ENCODE assay signal across 22 mouse cellular contexts in genomic region chr7:64588636-64589389, GRCm38 (mm10).
DNase-seq lines count a peak whose midpoint lies in the region; ATAC-seq lines count a peak whose summit lies in the region.
"Had no signal": no experiment of that assay in that cellular context is flagged by ENCODE, and none has a peak within 500 bp of the region (broad histone marks: within the 10 kb centered on the region; RNA-seq: fewer than 3 reads in every experiment).

No protein-coding gene starts in this region.

- no peak overlapping the region for H3K4me3 ChIP-seq in forebrain, embryonic 13.5 days
- H3K4me3 ChIP-seq in forebrain, embryonic 12.5 days (replicated peaks) = no peak overlapping the region
- no peak overlapping the region for H3K4me3 ChIP-seq in hindbrain, embryonic 16.5 days (ENCODE audit: low read length)
- no peak overlapping the region for H3K4me3 ChIP-seq in hindbrain, embryonic 10.5 days
- no peak overlapping the region for H3K4me3 ChIP-seq in midbrain, embryonic 16.5 days (ENCODE audit: low read depth, low read length)
- no peak overlapping the region for H3K4me3 ChIP-seq in midbrain, embryonic 11.5 days (ENCODE audit: low read depth, low read length)
- H3K4me3 ChIP-seq: embryonic facial prominence, embryonic 10.5 days; heart, embryonic 12.5 days; limb, embryonic 15.5 days; lung, embryonic 15.5 days; neural tube, embryonic 12.5 days had no signal

- DNase-seq in hindbrain, embryonic 10.5 days (ENCODE audit: low spot score) = no peak
- DNase-seq in midbrain, embryonic 11.5 days (ENCODE audit: low spot score, missing footprints) = no peak
- DNase-seq in frontal cortex, postnatal 25 days (ENCODE audit: low spot score in 2 of 2) = no peak
- DNase-seq: adrenal gland, postnatal 25 days; cerebellum, adult 11 months; gastrocnemius, postnatal 25 days; heart, adult 18-20 months; heart, postnatal 10 days; layer of hippocampus, adult 9-11 months; left cerebral cortex, postnatal 4 days; lung, postnatal 4 days had no signal

- peaks cover 5% of the 10 kb centered on the region; the same call in 1 of the 2 replicates for H3K9me3 ChIP-seq in forebrain, embryonic 13.5 days (replicated peaks)
- H3K9me3 ChIP-seq in forebrain, embryonic 12.5 days = no peaks in the 10 kb centered on the region
- no peaks in the 10 kb centered on the region for H3K9me3 ChIP-seq in hindbrain, embryonic 16.5 days (ENCODE audit: control insufficient read depth, low read length)
- H3K9me3 ChIP-seq in hindbrain, embryonic 10.5 days = 0 out of 2 replicates have a peak, but pooled peaks cover 4% of the 10 kb centered on the region
- H3K9me3 ChIP-seq in midbrain, embryonic 16.5 days (replicated peaks; ENCODE audit: control insufficient read depth, low read length, poor library complexity, severe bottlenecking) = no peaks in the 10 kb centered on the region; the same call in 1 of the 2 replicates
- no peaks in the 10 kb centered on the region; the same call in 1 of the 2 replicates for H3K9me3 ChIP-seq in midbrain, embryonic 11.5 days (ENCODE audit: control insufficient read depth, low read length)
- H3K9me3 ChIP-seq: embryonic facial prominence, embryonic 10.5 days; limb, embryonic 15.5 days; lung, embryonic 15.5 days; neural tube, embryonic 12.5 days had no signal

- no peaks in the 10 kb centered on the region for H3K27me3 ChIP-seq in forebrain, embryonic 13.5 days
- no peaks in the 10 kb centered on the region for H3K27me3 ChIP-seq in forebrain, embryonic 12.5 days
- no peaks in the 10 kb centered on the region for H3K27me3 ChIP-seq in hindbrain, embryonic 16.5 days (replicated peaks; ENCODE audit: control insufficient read depth, insufficient read depth, low read length)
- H3K27me3 ChIP-seq in hindbrain, embryonic 10.5 days (ENCODE audit: insufficient read depth, poor library complexity, severe bottlenecking) = no peaks in the 10 kb centered on the region
- H3K27me3 ChIP-seq in midbrain, embryonic 16.5 days (ENCODE audit: control insufficient read depth, insufficient read depth, low read depth, low read length) = no peaks in the 10 kb centered on the region
- no peaks in the 10 kb centered on the region for H3K27me3 ChIP-seq in midbrain, embryonic 11.5 days (ENCODE audit: control insufficient read depth, insufficient read depth, low read length)
- H3K27me3 ChIP-seq: heart, embryonic 12.5 days; limb, embryonic 15.5 days; lung, embryonic 15.5 days; neural tube, embryonic 12.5 days had no signal

- no peak overlapping the region for H3K27ac ChIP-seq in forebrain, embryonic 13.5 days
- no peak overlapping the region for H3K27ac ChIP-seq in forebrain, embryonic 12.5 days
- no peak overlapping the region for H3K27ac ChIP-seq in hindbrain, embryonic 16.5 days (ENCODE audit: low read depth, low read length)
- no peak overlapping the region for H3K27ac ChIP-seq in hindbrain, embryonic 10.5 days
- H3K27ac ChIP-seq in midbrain, embryonic 16.5 days (ENCODE audit: low read length) = no peak overlapping the region
- H3K27ac ChIP-seq in midbrain, embryonic 11.5 days (ENCODE audit: low read depth, low read length) = no peak overlapping the region
- H3K27ac ChIP-seq: embryonic facial prominence, embryonic 10.5 days; limb, embryonic 15.5 days; liver, embryonic 14.5 days; lung, embryonic 15.5 days; neural tube, embryonic 12.5 days had no signal

- WGBS in forebrain, embryonic 13.5 days = 43% methylated on average over 11 of the region's 11 CpGs
- 61% methylated on average over 11 of the region's 11 CpGs for WGBS in forebrain, embryonic 12.5 days
- WGBS in hindbrain, embryonic 16.5 days = 37% methylated on average over 11 of the region's 11 CpGs
- WGBS in hindbrain, embryonic 10.5 days = 75% methylated on average over 11 of the region's 11 CpGs
- WGBS in midbrain, embryonic 16.5 days = 39% methylated on average over 11 of the region's 11 CpGs
- 69% methylated on average over 11 of the region's 11 CpGs for WGBS in midbrain, embryonic 11.5 days

- peaks cover 4% of the 10 kb centered on the region; the same call in 1 of the 2 replicates for H3K36me3 ChIP-seq in forebrain, embryonic 13.5 days (ENCODE audit: poor library complexity, severe bottlenecking)
- H3K36me3 ChIP-seq in forebrain, embryonic 12.5 days (replicated peaks) = no peaks in the 10 kb centered on the region
- no peaks in the 10 kb centered on the region for H3K36me3 ChIP-seq in hindbrain, embryonic 16.5 days (ENCODE audit: control insufficient read depth, insufficient read depth, low read length)
- no peaks in the 10 kb centered on the region; the same call in 1 of the 2 replicates for H3K36me3 ChIP-seq in hindbrain, embryonic 10.5 days
- peaks cover 7% of the 10 kb centered on the region for H3K36me3 ChIP-seq in midbrain, embryonic 16.5 days (ENCODE audit: control insufficient read depth, insufficient read depth, low read length)
- no peaks in the 10 kb centered on the region for H3K36me3 ChIP-seq in midbrain, embryonic 11.5 days (ENCODE audit: control insufficient read depth, insufficient read depth, low read length)
- H3K36me3 ChIP-seq: embryonic facial prominence, embryonic 10.5 days; heart, embryonic 12.5 days; limb, embryonic 15.5 days; lung, embryonic 15.5 days; neural tube, embryonic 12.5 days had no signal

- H3K9ac ChIP-seq in forebrain, embryonic 13.5 days = no peak overlapping the region
- H3K9ac ChIP-seq in forebrain, embryonic 12.5 days = no peak overlapping the region
- H3K9ac ChIP-seq in hindbrain, embryonic 16.5 days (ENCODE audit: low read depth, low read length) = no peak overlapping the region
- H3K9ac ChIP-seq in midbrain, embryonic 16.5 days (ENCODE audit: low read depth, low read length) = no peak overlapping the region
- H3K9ac ChIP-seq in midbrain, embryonic 11.5 days (ENCODE audit: low read length) = no peak overlapping the region
- H3K9ac ChIP-seq: heart, embryonic 12.5 days; limb, embryonic 15.5 days; liver, embryonic 14.5 days; lung, embryonic 15.5 days; neural tube, embryonic 12.5 days had no signal

- peaks cover 5% of the 10 kb centered on the region; the same call in 1 of the 2 replicates for H3K4me1 ChIP-seq in forebrain, embryonic 13.5 days
- peaks cover 4% of the 10 kb centered on the region; the same call in 1 of the 2 replicates for H3K4me1 ChIP-seq in forebrain, embryonic 12.5 days
- no peaks in the 10 kb centered on the region for H3K4me1 ChIP-seq in hindbrain, embryonic 16.5 days (ENCODE audit: control insufficient read depth, insufficient read depth, low read depth, low read length)
- H3K4me1 ChIP-seq in hindbrain, embryonic 10.5 days (replicated peaks) = no peaks in the 10 kb centered on the region
- H3K4me1 ChIP-seq in midbrain, embryonic 16.5 days (ENCODE audit: control insufficient read depth, insufficient read depth, low read length) = no peaks in the 10 kb centered on the region
- no peaks in the 10 kb centered on the region for H3K4me1 ChIP-seq in midbrain, embryonic 11.5 days (ENCODE audit: control insufficient read depth, insufficient read depth, low read length)
- H3K4me1 ChIP-seq: embryonic facial prominence, embryonic 10.5 days; heart, embryonic 12.5 days; limb, embryonic 15.5 days; lung, embryonic 15.5 days; neural tube, embryonic 12.5 days had no signal

- ATAC-seq in forebrain, embryonic 13.5 days = peak; percentile 52; the same call in 1 of the 2 replicates
- no peak; the same call in 1 of the 2 replicates for ATAC-seq in forebrain, embryonic 12.5 days (ENCODE audit: low FRiP score)
- ATAC-seq in hindbrain, embryonic 16.5 days = peak; percentile 46
- ATAC-seq in midbrain, embryonic 16.5 days = peak; percentile 64
- no peak for ATAC-seq in midbrain, embryonic 11.5 days (ENCODE audit: low FRiP score)
- ATAC-seq: intestine, postnatal 0 days had no signal

- no peak overlapping the region for H3K4me2 ChIP-seq in forebrain, embryonic 13.5 days
- H3K4me2 ChIP-seq in forebrain, embryonic 12.5 days = no peak overlapping the region
- H3K4me2 ChIP-seq in hindbrain, embryonic 16.5 days (ENCODE audit: low read length) = no peak overlapping the region
- no peak overlapping the region for H3K4me2 ChIP-seq in midbrain, embryonic 16.5 days (ENCODE audit: low read length)
- H3K4me2 ChIP-seq in midbrain, embryonic 11.5 days = no peak overlapping the region
- H3K4me2 ChIP-seq: heart, embryonic 12.5 days; limb, embryonic 15.5 days; lung, embryonic 15.5 days; neural tube, embryonic 12.5 days had no signal

Comparison
In these comparisons a context has a peak if more than half of its experiments do, and no peak if none do; other contexts are left out.
1. ATAC-seq: peak in forebrain, embryonic 13.5 days (single experiment), hindbrain, embryonic 16.5 days (single experiment) and midbrain, embryonic 16.5 days (single experiment); none in forebrain, embryonic 12.5 days (single experiment) and midbrain, embryonic 11.5 days (single experiment).